Mouse (Mus musculus) MEL (cell line): ENCODE data around the gene Foxr1. TPM values are rescaled to one million over a fixed set of nuclear protein-coding genes. Genes with fewer than 3 reads are reported as not detected.
A peak's percentile ranks its signal among the peaks of the same experiment; 100 is the strongest.

Experiments
- DNase-seq: peaks from one replicate; pipeline ENCODE4 v3.0.0; 2011; ENCODE audit warnings: low read depth, low spot score
- H3K27ac ChIP-seq: 2 replicates; pipeline ENCODE4 v1.5.1; 2012; ENCODE audit warnings: low read depth, mild to moderate bottlenecking, control low read depth, low read length, moderate library complexity; ENCODE audit not compliant: control insufficient read depth
- H3K27me3 ChIP-seq, 2 experiments: fragments of 150-350 bp in 1 of 2; sonication (generic) in 1 of 2; 2 replicates each; pipeline ENCODE4 v1.6.1; 2012; ENCODE audit warnings: low read length in 2 of 2, mild to moderate bottlenecking in 2 of 2, improper control_type of control experiment in 1 of 2, moderate library complexity in 1 of 2; ENCODE audit not compliant: insufficient read depth in 2 of 2, control insufficient read depth in 1 of 2
- H3K36me3 ChIP-seq, 2 experiments: 2 replicates each; pipeline ENCODE4 v1.6.1; 2012 to 2014; ENCODE audit warnings: low read length in 2 of 2, improper control_type of control experiment in 1 of 2, inconsistent platforms in 1 of 2, mild to moderate bottlenecking in 1 of 2; ENCODE audit not compliant: insufficient read depth in 2 of 2, control insufficient read depth in 1 of 2
- H3K4me1 ChIP-seq, 2 experiments: fragments of 150-350 bp in 1 of 2; sonication (generic) in 1 of 2; 2 replicates each; pipeline ENCODE4 v1.6.1; 2012; ENCODE audit warnings: low read length in 2 of 2, improper control_type of control experiment in 1 of 2, mild to moderate bottlenecking in 1 of 2; ENCODE audit not compliant: insufficient read depth in 2 of 2, control insufficient read depth in 1 of 2
- H3K4me3 ChIP-seq, 2 experiments: fragments of 150-350 bp in 1 of 2; sonication (generic) in 1 of 2; 2 replicates each; pipeline ENCODE4 v1.5.1; 2012; ENCODE audit warnings: low read depth in 2 of 2, low read length in 2 of 2, mild to moderate bottlenecking in 2 of 2, moderate library complexity in 2 of 2, control low read depth in 1 of 2, improper control_type of control experiment in 1 of 2; ENCODE audit not compliant: control insufficient read depth in 1 of 2, insufficient read depth in 1 of 2
- H3K79me2 ChIP-seq: 2 replicates; pipeline ENCODE4 v1.6.1; 2012; ENCODE audit warnings: mild to moderate bottlenecking, low read length, moderate library complexity; ENCODE audit not compliant: control insufficient read depth, poor library complexity, insufficient read depth
- H3K9ac ChIP-seq: 2 replicates; pipeline ENCODE4 v1.6.1; 2012; ENCODE audit warnings: low read depth, mild to moderate bottlenecking, control low read depth, low read length, moderate library complexity; ENCODE audit not compliant: control insufficient read depth, poor library complexity, severe bottlenecking
- H3K9me3 ChIP-seq: fragments of 150-350 bp; sonication (generic); replicated peaks from 2 replicates; pipeline ENCODE4 v1.6.1; 2012; ENCODE audit warnings: mild to moderate bottlenecking, low read length, improper control_type of control experiment, moderate library complexity; ENCODE audit not compliant: insufficient read depth
- CHD1 ChIP-seq: IDR thresholded peaks from 2 replicates; pipeline ENCODE4 v1.6.1; 2012; ENCODE audit warnings: low read depth, mild to moderate bottlenecking, inconsistent platforms, low read length, improper control_type of control experiment
- E2F4 ChIP-seq: IDR thresholded peaks from 2 replicates; pipeline ENCODE4 v1.6.1; 2011; ENCODE audit warnings: low read depth, low read length, improper control_type of control experiment, borderline replicate concordance
- HCFC1 ChIP-seq: IDR thresholded peaks from 2 replicates; pipeline ENCODE4 v1.6.1; 2012; ENCODE audit warnings: low read depth, mild to moderate bottlenecking, inconsistent platforms, low read length, improper control_type of control experiment, moderate library complexity
- KAT2A ChIP-seq: conservative IDR thresholded peaks from 2 replicates; pipeline ENCODE4 v1.6.1; 2012; ENCODE audit warnings: low read depth, low read length, improper control_type of control experiment, inconsistent platforms
- MAX ChIP-seq: IDR thresholded peaks from 2 replicates; pipeline ENCODE4 v1.6.1; 2011; ENCODE audit warnings: low read length, improper control_type of control experiment
- MAZ ChIP-seq: IDR thresholded peaks from 2 replicates; pipeline ENCODE4 v1.6.1; 2012; ENCODE audit warnings: low read depth, mild to moderate bottlenecking, inconsistent platforms, low read length, improper control_type of control experiment
- MYB ChIP-seq: IDR thresholded peaks from 2 replicates; pipeline ENCODE4 v1.6.1; 2011; ENCODE audit warnings: mild to moderate bottlenecking, low read depth, low read length, improper control_type of control experiment
- MYC ChIP-seq: IDR thresholded peaks from 2 replicates; pipeline ENCODE4 v1.6.1; 2011; ENCODE audit warnings: low read depth, mild to moderate bottlenecking, low read length, improper control_type of control experiment, moderate library complexity
- NELFE ChIP-seq: IDR thresholded peaks from 2 replicates; pipeline ENCODE4 v1.6.1; 2011; ENCODE audit warnings: low read depth, low read length, improper control_type of control experiment
- POLR2AphosphoS2 ChIP-seq: IDR thresholded peaks from 2 replicates; pipeline ENCODE4 v1.6.1; 2011; ENCODE audit warnings: low read length, improper control_type of control experiment
- POLR2AphosphoS5 ChIP-seq: IDR thresholded peaks from 2 replicates; pipeline ENCODE4 v1.6.1; 2012; ENCODE audit warnings: low read depth, borderline replicate concordance, mild to moderate bottlenecking, inconsistent platforms, low read length, moderate library complexity, mixed read lengths
- SIN3A ChIP-seq: IDR thresholded peaks from 2 replicates; pipeline ENCODE4 v1.6.1; 2012; ENCODE audit warnings: low read length, improper control_type of control experiment, inconsistent platforms
- TAL1 ChIP-seq: IDR thresholded peaks from 2 replicates; pipeline ENCODE4 v1.6.1; 2012; ENCODE audit warnings: mild to moderate bottlenecking, inconsistent platforms, low read length, moderate library complexity, mixed read lengths
- TBP ChIP-seq: IDR thresholded peaks from 2 replicates; pipeline ENCODE4 v1.8.0; 2011; ENCODE audit warnings: low read depth, low read length, improper control_type of control experiment
- USF2 ChIP-seq, 2 experiments: IDR thresholded peaks; 2 replicates each; pipeline ENCODE4 v1.6.1; 2011 to 2012; ENCODE audit warnings: improper control_type of control experiment in 2 of 2, low read length in 2 of 2, borderline replicate concordance in 1 of 2, inconsistent platforms in 1 of 2, low read depth in 1 of 2, mild to moderate bottlenecking in 1 of 2; ENCODE audit not compliant: insufficient read depth in 1 of 2
- ZMIZ1 ChIP-seq: IDR thresholded peaks from 2 replicates; pipeline ENCODE4 v1.6.1; 2012; ENCODE audit warnings: low read depth, mild to moderate bottlenecking, inconsistent platforms, low read length, improper control_type of control experiment, moderate library complexity
- ZNF384 ChIP-seq: IDR thresholded peaks from 2 replicates; pipeline ENCODE4 v1.6.1; 2012; ENCODE audit warnings: low read depth, mild to moderate bottlenecking, inconsistent platforms, low read length, improper control_type of control experiment
- polyA plus RNA-seq, 2 experiments: library from polyadenylated mRNA; stranded (reverse) in 1 of 2; unstranded in 1 of 2; fragments of >175 nt in 1 of 2; fragments of >200 nt in 1 of 2; gene quantifications; 2 replicates each; pipeline versions ENCODE4 v1.2.1 to v1.2.4; 2012; ENCODE audit warnings: low replicate concordance in 2 of 2, low read depth in 1 of 2; ENCODE audit not compliant: insufficient read length in 2 of 2, insufficient read depth in 1 of 2, missing spikeins in 1 of 2
- total RNA-seq: library from RNA; depleted of rRNA; stranded (reverse); fragments of 300-350 nt; gene quantifications from 2 replicates; pipeline ENCODE4 v1.2.3, GENCODE M21; 2012

The Foxr1 gene
- total and polyA plus RNA-seq, 3 experiments: 0.07 to 0.08 TPM; not detected in 1

- peak; percentile 88 for TF ChIP-seq POLR2AphosphoS2
- TF ChIP-seq E2F4: no peak
- no peak for TF ChIP-seq MAX
- no peak for TF ChIP-seq TBP
These were observed 28.6 kb downstream of the Foxr1 start (continued) for GRCm38 (mm10) chr9:44412306-44412705.

- H3K9me3 ChIP-seq: no peaks in the 10 kb centered on the region
- peaks cover 0 to 35% of the 10 kb centered on the region in 2 experiments; a peak in 2 of 4 replicates for H3K4me1 ChIP-seq
- H3K36me3 ChIP-seq: peaks cover 6 to 44% of the 10 kb centered on the region in 2 experiments; a peak in 3 of 4 replicates
- peak overlapping the region; percentile 72 for H3K27ac ChIP-seq
- H3K4me3 ChIP-seq: no peak overlapping the region
- H3K27me3 ChIP-seq: no peaks in the 10 kb centered on the region
- no peak overlapping the region for H3K9ac ChIP-seq
- TF ChIP-seq TBP (no peak), ZNF384 (no peak), TAL1 (no peak), HCFC1 (no peak), MAZ (no peak), POLR2AphosphoS2 (peak; percentile 66), MYC (no peak), MAX (no peak), USF2 (IDR thresholded peaks at IDR 0.05; ENCODE audit: borderline replicate concordance in 1 of 2, insufficient read depth in 1 of 2, low read depth in 1 of 2, low read length in 2 of 2) (no peak), POLR2AphosphoS5 (no peak), CHD1 (0 out of 2 replicates have a peak, but pooled peaks have one; percentile 50), MYB (no peak), SIN3A (no peak; the same call in 1 of the 2 replicates), NELFE (no peak), ZMIZ1 (peak; percentile 73), KAT2A (no peak)
- H3K79me2 ChIP-seq: peaks cover 24% of the 10 kb centered on the region
- DNase-seq: peak; percentile 60
These were observed 29.3 kb downstream of the Foxr1 start for GRCm38 (mm10) chr9:44411601-44412130.
